In genomic region chr2:28205870-28206421, GRCm38 (mm10) we compare ENCODE assay signal across 9 mouse cellular contexts. TPM values are rescaled to one million over a fixed set of nuclear protein-coding genes. Genes with fewer than 3 reads are reported as not detected.
DNase-seq lines count a peak whose midpoint lies in the region; ATAC-seq and TF ChIP-seq lines count a peak whose summit lies in the region.
"Had no signal": no experiment of that assay in that cellular context is flagged by ENCODE, and none has a peak within 500 bp of the region (broad histone marks: within the 10 kb centered on the region; RNA-seq: fewer than 3 reads in every experiment).

No protein-coding gene starts in this region.

- TF ChIP-seq CTCF in cerebellum, adult 2 months (IDR thresholded peaks at IDR 0.05; ENCODE audit: borderline replicate concordance, insufficient read depth, low read depth, low read length), result no peak
- no peak for TF ChIP-seq CTCF in kidney, postnatal 0 days (IDR thresholded peaks at IDR 0.05; ENCODE audit: low read depth)

- H3K4me1 ChIP-seq in kidney, embryonic 15.5 days, result peaks cover 28% of the 10 kb centered on the region
- peaks cover 38% of the 10 kb centered on the region for H3K4me1 ChIP-seq in cerebellum, adult 2 months (ENCODE audit: control insufficient read depth, insufficient read depth, low read length)
- 0 out of 2 replicates have a peak, but pooled peaks cover 12% of the 10 kb centered on the region for H3K4me1 ChIP-seq in kidney, postnatal 0 days (replicated peaks; ENCODE audit: insufficient read depth, low read length)
- peaks cover 67% of the 10 kb centered on the region for H3K4me1 ChIP-seq in midbrain, embryonic 13.5 days (replicated peaks)

- ATAC-seq in kidney, embryonic 15.5 days (replicated peaks; ENCODE audit: low FRiP score), result peak; percentile 29
- ATAC-seq in kidney, postnatal 0 days (replicated peaks; ENCODE audit: low FRiP score, low read depth), result 0 out of 2 replicates have a peak, but pooled peaks have one; percentile 7
- peak; percentile 8; the same call in 1 of the 2 replicates for ATAC-seq in midbrain, embryonic 13.5 days

- no peak overlapping the region for H3K27ac ChIP-seq in kidney, embryonic 15.5 days
- peak overlapping the region; percentile 93 for H3K27ac ChIP-seq in cerebellum, adult 2 months (ENCODE audit: insufficient read depth, low read length)
- H3K27ac ChIP-seq in kidney, postnatal 0 days, result no peak overlapping the region
- peak overlapping the region; percentile 54; the same call in 1 of the 2 replicates for H3K27ac ChIP-seq in midbrain, embryonic 13.5 days

- H3K36me3 ChIP-seq in kidney, embryonic 15.5 days, result no peaks in the 10 kb centered on the region
- no peaks in the 10 kb centered on the region for H3K36me3 ChIP-seq in kidney, postnatal 0 days (ENCODE audit: insufficient read depth, low read length)
- H3K36me3 ChIP-seq in midbrain, embryonic 13.5 days, result peaks cover 5% of the 10 kb centered on the region; the same call in 1 of the 2 replicates

- DNase-seq in kidney, adult 11 months, result no peak
- peak; percentile 59 to 71 for DNase-seq in cerebellum, adult 2 months
- peak; percentile 11 to 29 for DNase-seq in heart, adult 18-20 months
- no peak for DNase-seq in kidney, postnatal 0 days (ENCODE audit: low spot score)
- no peak for DNase-seq in Muller cell, postnatal 12 days (ENCODE audit: inconsistent ontology term)
- DNase-seq in thymus, postnatal 0 days (ENCODE audit: low spot score), result no peak

- peak overlapping the region; percentile 64 for H3K9ac ChIP-seq in kidney, embryonic 15.5 days
- H3K9ac ChIP-seq in kidney, postnatal 0 days (ENCODE audit: low read depth, low read length), result peak overlapping the region; percentile 72
- peak overlapping the region; percentile 88 for H3K9ac ChIP-seq in midbrain, embryonic 13.5 days (replicated peaks)

- H3K4me3 ChIP-seq in kidney, embryonic 15.5 days (replicated peaks), result peak overlapping the region; percentile 51
- peak overlapping the region; percentile 95 for H3K4me3 ChIP-seq in cerebellum, adult 2 months (replicated peaks; ENCODE audit: insufficient read depth, low read depth, low read length)
- peak overlapping the region; percentile 52 for H3K4me3 ChIP-seq in kidney, postnatal 0 days (replicated peaks; ENCODE audit: low read depth, low read length)
- peak overlapping the region; percentile 66 for H3K4me3 ChIP-seq in midbrain, embryonic 13.5 days (replicated peaks)

- no peak for TF ChIP-seq POLR2A in cerebellum, adult 2 months (IDR thresholded peaks at IDR 0.05; ENCODE audit: borderline replicate concordance, insufficient read depth, low read length)

- H3K27me3 ChIP-seq in kidney, embryonic 15.5 days, result peaks cover 24% of the 10 kb centered on the region
- H3K27me3 ChIP-seq in cerebellum, adult 2 months (ENCODE audit: control insufficient read depth, insufficient read depth, low read length), result no peaks in the 10 kb centered on the region
- no peaks in the 10 kb centered on the region; the same call in 1 of the 2 replicates for H3K27me3 ChIP-seq in kidney, postnatal 0 days (ENCODE audit: insufficient read depth, low read length)
- H3K27me3 ChIP-seq in midbrain, embryonic 13.5 days, result peaks cover 6% of the 10 kb centered on the region; the same call in 1 of the 2 replicates
- H3K27me3 ChIP-seq: Patski had no signal

- peak overlapping the region; percentile 94 for H3K4me2 ChIP-seq in kidney, embryonic 15.5 days
- H3K4me2 ChIP-seq in kidney, postnatal 0 days (ENCODE audit: low read length), result peak overlapping the region; percentile 96
- peak overlapping the region; percentile 99 for H3K4me2 ChIP-seq in midbrain, embryonic 13.5 days (replicated peaks)

- no peaks in the 10 kb centered on the region for H3K9me3 ChIP-seq in kidney, embryonic 15.5 days (replicated peaks)
- H3K9me3 ChIP-seq in kidney, postnatal 0 days (replicated peaks; ENCODE audit: low read length), result no peaks in the 10 kb centered on the region
- H3K9me3 ChIP-seq in midbrain, embryonic 13.5 days, result no peaks in the 10 kb centered on the region

- whole genome bisulfite sequencing in kidney, embryonic 15.5 days, result under 1% methylated on average over 49 of the region's 51 CpGs
- under 1% methylated on average over 49 of the region's 51 CpGs for WGBS in cerebellum, adult 2 months
- under 1% methylated on average over 21 of the region's 51 CpGs for WGBS in kidney, postnatal 0 days
- 2% methylated on average over 30 of the region's 51 CpGs for WGBS in midbrain, embryonic 13.5 days

RNA-seq across cellular contexts. Expression of gene Olfm1, which starts 13.2 kb away (rescaled TPM):
- polyA plus RNA-seq in kidney, embryonic 15.5 days (2015; fragmentation: Nextera tagmentation; extraction: Ambion mirVana), result 15.0 and 16.9 TPM in 2 replicates
- polyA plus RNA-seq in cerebellum, adult 2 months (2012; rRNA removed), result 567 and 588 TPM in 2 replicates
- total RNA-seq in heart, adult 18-20 months (2021), result 10 to 100 TPM in 1 of 2 experiments, 1 to 10 TPM in 1; 9.4 to 10.3 TPM
- polyA plus RNA-seq in kidney, postnatal 0 days (2015; fragmentation: Nextera tagmentation; extraction: Ambion mirVana), result 12.0 and 13.8 TPM in 2 replicates
- polyA plus RNA-seq in midbrain, embryonic 13.5 days (2015; fragmentation: Nextera tagmentation; extraction: Ambion mirVana), result 171 and 203 TPM in 2 replicates
- polyA plus RNA-seq in thymus, postnatal 0 days (2015; fragmentation: Nextera tagmentation; extraction: Ambion mirVana), result 2.5 and 2.7 TPM in 2 replicates

Comparison
In these comparisons a context has a peak if more than half of its experiments do, and no peak if none do; other contexts are left out.
1. H3K27ac ChIP-seq: peak in cerebellum, adult 2 months (single experiment) and midbrain, embryonic 13.5 days (single experiment); none in kidney, embryonic 15.5 days (single experiment) and kidney, postnatal 0 days (single experiment).
2. DNase-seq: peak in cerebellum, adult 2 months (2 of 2) and heart, adult 18-20 months (2 of 2); none in kidney, adult 11 months (single experiment), kidney, postnatal 0 days (single experiment), Muller cell, postnatal 12 days (single experiment) and thymus, postnatal 0 days (single experiment).
3. Peak in every context shown above with its lines, with median percentiles within 50 percentile points of each other: ATAC-seq, H3K4me2 ChIP-seq, H3K4me3 ChIP-seq and H3K9ac ChIP-seq.